Mouse (Mus musculus): ENCODE measurements around the gene Eps8l2. TPM values are rescaled to one million over a fixed set of nuclear protein-coding genes. Genes with fewer than 3 reads are reported as not detected.

The Eps8l2 gene
- total and polyA plus RNA-seq, 3 experiments = 0.10 TPM; not detected in 2

DNA sequence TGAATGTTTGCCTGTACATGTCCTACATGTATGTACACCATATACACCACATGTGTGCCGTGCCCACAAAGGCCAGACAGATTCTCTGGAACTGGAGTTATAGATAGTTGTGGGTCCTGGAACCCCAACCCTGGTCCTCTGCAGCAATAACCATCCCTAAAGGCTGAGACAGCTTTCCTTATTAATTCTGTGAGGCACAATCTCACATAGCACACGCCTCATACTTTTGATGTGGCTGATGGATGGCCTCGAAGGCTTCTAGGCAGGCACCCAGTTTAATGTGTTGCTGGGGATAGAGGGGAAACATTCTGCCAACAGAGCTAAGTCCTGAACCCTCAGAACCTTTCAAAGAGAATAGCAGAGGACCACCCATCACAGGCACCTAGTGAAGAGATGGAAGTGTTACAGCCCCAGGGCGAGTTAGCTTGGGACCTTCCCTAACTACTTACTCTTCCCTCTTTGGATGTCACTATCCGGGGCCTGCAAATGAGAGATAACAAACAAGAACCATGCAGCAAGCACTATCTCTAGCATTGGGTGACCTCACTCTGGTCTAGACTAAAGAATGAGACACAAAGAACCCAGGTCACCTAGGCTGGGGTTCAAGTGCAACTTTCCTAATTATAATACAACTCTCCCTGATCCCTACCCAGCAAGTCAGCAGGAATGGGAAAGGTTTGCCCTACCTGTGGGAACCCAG lies 25.8 kb downstream of the Eps8l2 start (continued):
- TF ChIP-seq USF1 (IDR thresholded peaks at IDR 0.05; ENCODE audit: low read depth, low read length) (no peak), TBP (IDR thresholded peaks at IDR 0.05; ENCODE audit: low read depth, low read length) (no peak), CHD2 (IDR thresholded peaks at IDR 0.05; ENCODE audit: low read length) (no peak)

DNA sequence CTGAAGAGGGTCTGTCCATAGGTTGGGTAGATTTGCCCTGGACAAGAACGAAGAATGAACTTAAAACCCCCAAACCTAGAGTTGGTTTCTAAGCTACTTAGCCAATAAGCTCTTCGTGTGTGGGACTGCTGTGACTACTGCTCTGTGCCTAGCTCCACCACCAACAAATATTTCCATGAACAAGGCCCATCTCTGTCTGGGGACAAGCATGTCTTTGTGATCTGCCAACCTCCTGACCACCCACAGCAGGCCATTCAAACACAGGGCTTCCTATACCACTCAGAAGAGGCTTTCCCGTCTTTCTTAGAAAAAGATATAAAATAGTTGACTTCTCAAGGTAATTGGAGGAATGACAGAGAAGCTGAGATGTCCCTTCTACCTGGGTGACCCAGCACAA lies 26.4 kb downstream of the Eps8l2 start:
- no peak overlapping the region for H3K4me3 ChIP-seq (ENCODE audit: control insufficient read depth in 1 of 2, insufficient read depth in 1 of 2, low read depth in 2 of 2, low read length in 2 of 2)
- H3K79me2 ChIP-seq (ENCODE audit: control insufficient read depth, insufficient read depth, low read length, poor library complexity) = no peaks in the 10 kb centered on the region
- H3K27me3 ChIP-seq (ENCODE audit: control insufficient read depth in 1 of 2, insufficient read depth in 2 of 2, low read length in 2 of 2) = no peaks in the 10 kb centered on the region
- no peak for DNase-seq (ENCODE audit: low read depth, low spot score)
- H3K4me1 ChIP-seq (ENCODE audit: control insufficient read depth in 1 of 2, insufficient read depth in 2 of 2, low read length in 2 of 2) = peaks cover 17 to 22% of the 10 kb centered on the region in 2 experiments
- peaks cover 0 to 21% of the 10 kb centered on the region in 2 experiments; a peak in 2 of 4 replicates for H3K36me3 ChIP-seq (ENCODE audit: control insufficient read depth in 1 of 2, insufficient read depth in 2 of 2, low read length in 2 of 2)
- H3K9ac ChIP-seq (ENCODE audit: control insufficient read depth, low read depth, low read length, poor library complexity, severe bottlenecking) = no peak overlapping the region
- TF ChIP-seq GABPA (IDR thresholded peaks at IDR 0.05; ENCODE audit: low read depth, low read length) (no peak), EP300 (IDR thresholded peaks at IDR 0.05; ENCODE audit: low read depth in 1 of 2, low read length in 2 of 2) (no peak), ZNF384 (IDR thresholded peaks at IDR 0.05; ENCODE audit: low read depth, low read length) (no peak), MAZ (IDR thresholded peaks at IDR 0.05; ENCODE audit: low read depth, low read length) (no peak), CHD1 (IDR thresholded peaks at IDR 0.05; ENCODE audit: low read depth, low read length) (no peak), MEF2A (IDR thresholded peaks at IDR 0.05; ENCODE audit: extremely low read depth, insufficient replicate concordance, low read depth, low read length, poor library complexity, severe bottlenecking) (no peak), ELF1 (IDR thresholded peaks at IDR 0.05; ENCODE audit: low read depth, low read length) (no peak)
- H3K9me3 ChIP-seq (replicated peaks; ENCODE audit: insufficient read depth, low read length) = no peaks in the 10 kb centered on the region
- H3K27ac ChIP-seq (ENCODE audit: control insufficient read depth, low read depth, low read length) = 0 out of 2 replicates have a peak overlapping the region, but pooled peaks have one; percentile 3

DNA sequence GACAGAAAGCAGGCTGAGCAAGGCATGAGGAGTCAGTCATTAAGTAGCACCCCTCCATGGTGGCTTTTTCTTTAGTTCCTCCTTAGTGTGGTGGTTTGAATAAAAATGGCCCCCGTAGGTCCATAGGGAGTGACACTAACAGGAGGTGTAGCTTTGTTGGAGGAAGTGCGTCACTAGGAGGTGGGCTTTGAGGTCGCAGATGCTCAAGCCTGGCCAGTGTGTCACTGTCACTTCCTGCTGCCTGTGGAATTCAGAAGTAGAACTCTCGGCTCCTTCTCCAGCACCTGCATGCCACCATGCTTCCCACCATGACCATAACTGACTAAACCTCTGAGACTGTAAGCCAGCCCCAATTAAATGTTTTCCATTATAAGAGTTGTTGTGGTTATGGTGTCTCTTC lies 28.7 kb downstream of the Eps8l2 start:
- Histone ChIP-seq H3K4me3 (ENCODE audit: control insufficient read depth in 1 of 2, insufficient read depth in 1 of 2, low read depth in 2 of 2, low read length in 2 of 2) (no peak overlapping the region), H3K9ac (ENCODE audit: control insufficient read depth, low read depth, low read length, poor library complexity, severe bottlenecking) (no peak overlapping the region), H3K27me3 (ENCODE audit: control insufficient read depth in 1 of 2, insufficient read depth in 2 of 2, low read length in 2 of 2) (no peaks in the 10 kb centered on the region), H3K4me1 (ENCODE audit: control insufficient read depth in 1 of 2, insufficient read depth in 2 of 2, low read length in 2 of 2) (peaks cover 19 to 35% of the 10 kb centered on the region in 2 experiments), H3K27ac (ENCODE audit: control insufficient read depth, low read depth, low read length) (no peak overlapping the region), H3K36me3 (ENCODE audit: control insufficient read depth in 1 of 2, insufficient read depth in 2 of 2, low read length in 2 of 2) (peaks cover 0 to 31% of the 10 kb centered on the region in 2 experiments; a peak in 2 of 4 replicates), H3K9me3 (replicated peaks; ENCODE audit: insufficient read depth, low read length) (no peaks in the 10 kb centered on the region), H3K79me2 (ENCODE audit: control insufficient read depth, insufficient read depth, low read length, poor library complexity) (no peaks in the 10 kb centered on the region)
- TF ChIP-seq ZKSCAN1 (IDR thresholded peaks at IDR 0.05; ENCODE audit: low read depth, low read length) (no peak), ZNF384 (IDR thresholded peaks at IDR 0.05; ENCODE audit: low read depth, low read length) (no peak), GABPA (IDR thresholded peaks at IDR 0.05; ENCODE audit: low read depth, low read length) (no peak), SMC3 (IDR thresholded peaks at IDR 0.05; ENCODE audit: low read depth, low read length) (no peak), ZMIZ1 (IDR thresholded peaks at IDR 0.05; ENCODE audit: low read depth, low read length) (no peak), MAZ (IDR thresholded peaks at IDR 0.05; ENCODE audit: low read depth, low read length) (no peak), ELF1 (IDR thresholded peaks at IDR 0.05; ENCODE audit: low read depth, low read length) (no peak), MAFK (IDR thresholded peaks at IDR 0.05; ENCODE audit: borderline replicate concordance, low read depth, low read length) (no peak), NRF1 (IDR thresholded peaks at IDR 0.05; ENCODE audit: insufficient read depth, low read depth, low read length, poor library complexity, severe bottlenecking) (no peak), TCF12 (IDR thresholded peaks at IDR 0.05; ENCODE audit: low read depth, low read length) (no peak)
- peak; percentile 24 for DNase-seq (ENCODE audit: low read depth, low spot score)

Data from MEL (cell line).